Mouse (Mus musculus) E14TG2a.4 (cell line): Measurements from ENCODE around the gene Spsb3.

Source experiments
- H3K27me3 ChIP-seq: 2 replicates; pipeline ENCODE4 v1.6.1; 2014; ENCODE audit warnings: low read length, control low read depth; ENCODE audit not compliant: insufficient read depth
- H3K36me3 ChIP-seq: 2 replicates; pipeline ENCODE4 v1.6.1; 2014; ENCODE audit warnings: low read length, control low read depth; ENCODE audit not compliant: insufficient read depth
- H3K4me1 ChIP-seq: replicated peaks from 2 replicates; pipeline ENCODE4 v1.6.1; 2014; ENCODE audit warnings: low read depth, low read length, control low read depth
- H3K4me3 ChIP-seq: replicated peaks from 2 replicates; pipeline ENCODE4 v1.5.1; 2014; ENCODE audit warnings: mild to moderate bottlenecking, low read length
- H3K9me3 ChIP-seq: 2 replicates; pipeline ENCODE4 v1.6.1; 2014; ENCODE audit warnings: low read length, control low read depth
- CTCF ChIP-seq: conservative IDR thresholded peaks from 2 replicates; pipeline ENCODE4 v1.5.1; 2014; ENCODE audit warnings: low read length
- NANOG ChIP-seq: IDR thresholded peaks from 2 replicates; pipeline ENCODE4 v1.6.1; 2014; ENCODE audit warnings: borderline replicate concordance, low read length, mixed read lengths
- POU5F1 ChIP-seq: IDR thresholded peaks from 2 replicates; pipeline ENCODE4 v1.6.1; 2014; ENCODE audit warnings: low read length, borderline replicate concordance

The Spsb3 gene

DNA sequence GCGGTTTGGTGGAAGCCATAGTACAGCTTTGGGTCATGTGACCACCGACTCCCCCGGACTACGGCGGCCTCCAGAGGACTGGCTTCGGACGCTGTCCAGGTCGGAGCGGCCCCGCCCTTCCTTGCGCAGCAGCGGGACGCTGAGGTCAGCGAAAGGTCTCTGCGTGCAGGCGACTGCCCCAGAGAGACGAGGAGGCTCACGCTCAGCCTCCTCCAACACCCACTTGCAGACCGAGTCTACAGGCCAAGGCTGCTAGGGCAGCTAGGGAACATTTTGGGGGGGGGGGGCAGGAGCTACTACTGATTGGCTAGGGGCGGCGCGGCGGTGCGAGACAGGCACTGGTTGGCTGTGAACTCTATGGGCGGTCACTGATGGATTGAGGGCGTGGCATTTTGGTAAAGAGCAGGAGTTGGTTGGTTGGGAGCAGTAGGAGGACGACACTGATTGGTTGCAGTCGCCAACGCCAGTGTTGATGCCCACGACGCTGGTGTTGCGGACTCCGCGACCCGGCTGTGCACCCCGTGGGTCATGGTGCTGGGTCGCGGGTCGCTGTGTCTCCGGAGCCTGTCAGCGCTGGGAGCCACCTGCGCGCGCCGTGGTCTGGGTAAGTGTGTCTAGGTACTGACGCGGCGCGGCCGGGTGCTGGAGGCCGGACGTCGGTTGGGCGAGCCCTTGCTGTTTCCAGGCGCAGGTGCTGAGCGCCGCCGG is 36.2 kb upstream of the Spsb3 start, which contains the start of gene Fahd1:
TSS of gene Fahd1 (minus strand) at position 300 of the 708 bp plus-strand sequence.
- Histone ChIP-seq H3K9me3 (no peaks in the 10 kb centered on the region), H3K27me3 (peaks cover 10% of the 10 kb centered on the region), H3K4me3 (peak within 1 kb of the TSS; percentile 98), H3K4me1 (peaks cover 23% of the 10 kb centered on the region), H3K36me3 (peaks cover 26% of the 10 kb centered on the region)
- TF ChIP-seq POU5F1 (no peak), CTCF (no peak), NANOG (no peak)

DNA sequence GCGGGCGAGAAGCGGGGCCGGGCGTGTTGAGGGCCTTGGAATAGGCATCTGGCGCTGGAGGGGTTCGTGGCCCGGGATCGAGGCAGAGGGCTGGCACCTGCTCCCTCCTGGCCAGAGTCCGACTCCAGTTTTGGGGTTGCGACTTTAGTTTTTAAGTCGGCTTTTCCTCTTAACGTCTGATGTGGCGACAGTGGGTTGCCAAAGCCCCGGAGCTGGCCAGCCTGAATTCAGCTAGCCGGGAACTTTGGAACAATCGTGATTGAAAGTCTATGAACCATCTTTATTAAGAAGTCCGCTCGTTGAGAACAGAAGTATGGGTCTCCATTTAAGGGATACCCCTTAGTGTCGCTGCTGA is 35.7 kb upstream of the Spsb3 start:
- Histone ChIP-seq H3K36me3 (peaks cover 32% of the 10 kb centered on the region), H3K9me3 (no peaks in the 10 kb centered on the region), H3K27me3 (peaks cover 10% of the 10 kb centered on the region), H3K4me1 (peaks cover 21% of the 10 kb centered on the region), H3K4me3 (peak overlapping the region; percentile 98)
- TF ChIP-seq NANOG (no peak), POU5F1 (no peak), CTCF (no peak)

DNA sequence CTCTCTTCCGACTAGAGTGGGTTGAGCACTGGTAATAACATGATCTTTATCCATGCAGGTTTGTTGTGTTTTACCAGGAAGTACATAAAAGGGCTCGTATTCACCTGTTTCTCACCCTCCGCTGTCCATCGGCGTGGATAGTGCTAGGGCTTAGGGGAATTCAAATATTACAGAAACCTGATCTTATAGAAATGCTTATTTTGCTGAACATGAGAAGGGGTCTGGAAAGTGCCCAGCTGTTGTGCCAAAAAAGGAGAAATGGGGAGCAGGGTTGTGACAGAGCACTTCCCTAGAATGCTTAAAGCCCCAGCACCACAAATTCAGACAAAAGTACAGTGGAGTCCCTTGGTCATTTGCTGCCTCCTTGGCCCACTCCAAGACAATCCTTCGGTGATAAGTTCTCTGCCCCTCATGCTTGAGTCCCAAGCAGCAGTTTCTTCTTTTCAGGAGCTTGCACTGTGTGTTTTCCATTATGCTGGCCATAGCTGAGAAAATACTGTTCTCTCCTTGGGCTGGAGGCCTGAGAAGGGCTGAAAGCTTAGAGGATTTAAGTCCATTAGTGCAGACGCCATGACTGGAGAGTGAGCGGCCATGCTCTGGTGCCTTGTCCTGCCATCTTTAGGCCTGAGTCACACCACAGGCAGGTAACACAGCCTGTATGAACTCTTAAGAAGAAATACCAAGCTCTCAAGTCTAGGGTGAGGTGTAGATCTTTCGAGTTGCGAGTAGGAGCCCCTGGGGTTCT is 34.9 kb upstream of the Spsb3 start:
- Histone ChIP-seq H3K4me1 (peaks cover 25% of the 10 kb centered on the region), H3K9me3 (no peaks in the 10 kb centered on the region), H3K4me3 (peak overlapping the region; percentile 98), H3K27me3 (peaks cover 10% of the 10 kb centered on the region), H3K36me3 (peaks cover 40% of the 10 kb centered on the region)
- TF ChIP-seq POU5F1 = no peak
- no peak for TF ChIP-seq CTCF
- TF ChIP-seq NANOG = no peak

DNA sequence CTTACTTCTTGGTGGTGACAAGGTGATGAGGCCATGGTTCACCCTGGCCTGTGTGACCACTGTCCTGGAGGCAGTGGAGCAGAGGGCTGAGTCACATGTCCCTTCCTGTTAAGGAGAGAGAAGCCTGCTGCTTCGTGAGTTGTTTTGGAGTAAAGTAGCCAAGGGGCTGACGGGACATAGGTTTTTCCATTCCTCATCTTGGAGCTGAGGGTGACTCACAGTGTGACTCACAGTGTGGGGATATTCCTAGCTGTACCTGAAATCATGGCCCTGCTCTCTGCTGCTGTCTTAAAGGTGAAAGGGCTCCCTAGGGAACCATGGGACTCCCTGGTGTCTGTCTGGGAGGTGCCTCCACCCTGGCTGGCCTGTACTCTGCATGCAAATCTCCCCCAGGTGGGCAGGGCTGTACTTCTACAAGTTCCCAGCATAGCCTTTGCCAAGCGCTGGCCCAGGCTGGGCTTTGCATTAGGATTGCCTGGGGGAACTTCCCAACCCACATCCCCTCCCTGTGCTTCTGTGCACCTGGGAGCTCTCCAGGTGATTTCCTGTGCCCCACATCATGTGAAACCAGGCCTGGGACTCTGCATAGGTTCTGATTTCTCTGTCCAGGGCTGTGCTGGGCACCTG is 30.5 kb upstream of the Spsb3 start:
- no peaks in the 10 kb centered on the region for H3K9me3 ChIP-seq
- TF ChIP-seq POU5F1 = no peak
- no peak overlapping the region for H3K4me3 ChIP-seq
- peaks cover 61% of the 10 kb centered on the region for H3K36me3 ChIP-seq
- peaks cover 9% of the 10 kb centered on the region for H3K27me3 ChIP-seq
- H3K4me1 ChIP-seq = peaks cover 32% of the 10 kb centered on the region

GRCm38 (mm10) chr17:24856589-24856988 is 29.9 kb upstream of the Spsb3 start:
- TF ChIP-seq CTCF (no peak), NANOG (no peak), POU5F1 (no peak)
- Histone ChIP-seq H3K27me3 (peaks cover 2% of the 10 kb centered on the region), H3K4me1 (peaks cover 26% of the 10 kb centered on the region), H3K4me3 (no peak overlapping the region), H3K9me3 (no peaks in the 10 kb centered on the region), H3K36me3 (peaks cover 67% of the 10 kb centered on the region)

DNA sequence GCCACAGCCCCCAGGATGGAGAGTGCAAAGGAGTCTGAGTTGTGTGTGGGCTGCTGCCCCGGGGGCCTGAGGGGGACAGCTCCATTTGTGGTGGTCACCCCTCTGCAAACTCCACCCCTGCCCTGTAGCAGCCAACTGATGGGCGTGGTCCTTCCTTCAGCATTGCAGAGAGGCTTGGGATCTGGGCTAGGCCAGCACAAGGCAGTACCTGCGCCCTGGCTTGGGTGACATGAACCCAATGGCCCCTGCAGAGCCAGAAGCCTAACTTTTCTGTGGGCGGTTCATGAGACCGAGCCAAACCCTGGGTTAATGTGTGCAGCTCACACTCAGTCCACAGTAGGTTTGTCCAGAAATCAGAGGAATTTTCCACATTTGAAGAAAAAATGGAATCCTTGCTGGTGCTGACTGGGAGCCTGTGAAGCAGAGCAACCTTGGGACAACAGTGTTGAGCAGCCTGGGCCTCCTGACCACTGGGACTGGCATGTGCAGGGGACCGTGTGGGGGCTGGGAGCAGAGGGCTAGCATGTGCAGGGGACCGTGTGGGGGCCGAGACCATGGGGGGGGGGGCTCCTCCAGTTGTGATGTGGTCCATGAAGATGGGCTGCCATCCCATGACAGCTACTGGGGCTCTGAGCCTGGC is 28.5 kb upstream of the Spsb3 start:
- Histone ChIP-seq H3K27me3 (no peaks in the 10 kb centered on the region), H3K4me1 (peaks cover 23% of the 10 kb centered on the region), H3K4me3 (no peak overlapping the region), H3K36me3 (peaks cover 76% of the 10 kb centered on the region), H3K9me3 (no peaks in the 10 kb centered on the region)
- TF ChIP-seq NANOG (no peak), POU5F1 (no peak), CTCF (no peak)

- H3K9me3 ChIP-seq = no peaks in the 10 kb centered on the region
- no peaks in the 10 kb centered on the region for H3K27me3 ChIP-seq
These were observed 27.5 kb upstream of the Spsb3 start for GRCm38 (mm10) chr17:24858967-24859366.

GRCm38 (mm10) chr17:24860076-24860475 is 26.4 kb upstream of the Spsb3 start:
- Histone ChIP-seq H3K4me3 (no peak overlapping the region), H3K4me1 (peaks cover 32% of the 10 kb centered on the region), H3K9me3 (no peaks in the 10 kb centered on the region), H3K27me3 (no peaks in the 10 kb centered on the region), H3K36me3 (peaks cover 85% of the 10 kb centered on the region)
- TF ChIP-seq NANOG (no peak), POU5F1 (no peak), CTCF (no peak)

More at GRCm38 (mm10) chr17:24858967-24859366, 27.5 kb upstream of the Spsb3 start:
- Histone ChIP-seq H3K4me3 (no peak overlapping the region), H3K36me3 (peaks cover 77% of the 10 kb centered on the region), H3K4me1 (peaks cover 26% of the 10 kb centered on the region)
- TF ChIP-seq NANOG = no peak
- TF ChIP-seq POU5F1 = no peak
- no peak for TF ChIP-seq CTCF
